Mouse (Mus musculus) thymus, adult 2 months (tissue): Measurements from ENCODE around the gene Plch2.

ENCODE experiments used
- CTCF ChIP-seq: fragments of 200-500 bp; IDR thresholded peaks from 2 replicates; pipeline ENCODE4 v1.5.1; 2012; ENCODE audit warnings: mild to moderate bottlenecking, control low read depth, low read length, moderate library complexity, borderline replicate concordance; ENCODE audit not compliant: control insufficient read depth, poor library complexity, insufficient read depth; ENCODE audit errors: extremely low read depth
- POLR2A ChIP-seq: fragments of 200-500 bp; IDR thresholded peaks from 2 replicates; pipeline ENCODE4 v1.6.1; 2012; ENCODE audit warnings: mild to moderate bottlenecking, low read length, control low read depth, moderate library complexity; ENCODE audit not compliant: control insufficient read depth, poor library complexity, insufficient read depth; ENCODE audit errors: extremely low read depth

DNA sequence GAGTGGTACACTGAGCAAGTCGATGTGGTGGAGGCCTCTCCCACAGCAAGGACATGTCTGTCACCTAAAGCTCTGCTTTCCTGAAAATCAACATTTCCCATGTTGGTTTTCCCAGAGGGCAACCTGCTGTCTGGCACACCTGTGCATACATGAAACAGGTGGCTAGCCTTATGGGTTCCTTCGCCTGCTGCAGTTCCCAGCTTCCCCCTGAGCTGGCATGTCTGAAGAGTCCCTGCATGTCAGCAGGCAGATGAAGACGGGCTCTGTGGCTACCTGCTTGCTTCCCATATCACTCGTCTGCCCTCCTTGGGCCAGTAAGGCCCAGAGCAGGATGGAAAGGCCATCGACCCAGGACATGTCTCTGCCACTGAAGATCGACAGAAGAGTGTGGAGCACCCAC is 40.9 kb upstream of the Plch2 start:
- TF ChIP-seq CTCF: no peak
- TF ChIP-seq POLR2A: no peak
